ENCODE assay signal across 25 mouse cellular contexts in genomic region chr11:95352686-95353085, GRCm38 (mm10). TPM values are rescaled to one million over a fixed set of nuclear protein-coding genes. Genes with fewer than 3 reads are reported as not detected.
DNase-seq lines count a peak whose midpoint lies in the region; ATAC-seq and TF ChIP-seq lines count a peak whose summit lies in the region.
"Had no signal": no experiment of that assay in that cellular context is flagged by ENCODE, and none has a peak within 500 bp of the region (broad histone marks: within the 10 kb centered on the region; RNA-seq: fewer than 3 reads in every experiment).

No protein-coding gene starts in this region.

- peak; percentile 52 for DNase-seq in CD4-positive, CD25-positive, alpha-beta regulatory T cell, adult 2 months (ENCODE audit: low read depth, low spot score)
- no peak for DNase-seq in liver
- peak; percentile 40 for DNase-seq in thymus, postnatal 0 days (ENCODE audit: low spot score)
- no peak for DNase-seq in thymus, postnatal 25 days
- no peak for DNase-seq in liver, postnatal 0 days
- DNase-seq in left cerebral cortex, postnatal 14 days (ENCODE audit: low spot score in 2 of 2) = no peak
- DNase-seq: adrenal gland, postnatal 36 days; cerebellum, adult 11 months; cerebellum, adult 9-11 months; gastrocnemius, postnatal 36 days; kidney, adult 9 months; kidney, postnatal 25 days; lung, embryonic 14.5 days; lung, postnatal 4 days; midbrain, embryonic 14.5 days had no signal

- 75% methylated on average over 2 of the region's 2 CpGs for WGBS in liver, embryonic 12.5 days (ENCODE audit: insufficient replicate concordance)
- 75% methylated on average over 2 of the region's 2 CpGs for WGBS in liver, postnatal 0 days (ENCODE audit: insufficient replicate concordance)

- H3K4me3 ChIP-seq in liver, embryonic 12.5 days = no peak overlapping the region
- no peak overlapping the region for H3K4me3 ChIP-seq in liver, postnatal 0 days (ENCODE audit: low read depth, low read length)
- H3K4me3 ChIP-seq: embryonic facial prominence, embryonic 12.5 days; forebrain, embryonic 13.5 days; hindbrain, embryonic 15.5 days; limb, embryonic 13.5 days; myocyte; neural tube, embryonic 15.5 days had no signal

- H3K27me3 ChIP-seq in liver, embryonic 12.5 days (replicated peaks) = no peaks in the 10 kb centered on the region
- H3K27me3 ChIP-seq in liver, postnatal 0 days (ENCODE audit: insufficient read depth, low read length) = no peaks in the 10 kb centered on the region
- H3K27me3 ChIP-seq: embryonic facial prominence, embryonic 12.5 days; forebrain, embryonic 13.5 days; hindbrain, embryonic 15.5 days; limb, embryonic 13.5 days; neural tube, embryonic 15.5 days; Patski had no signal

- no peaks in the 10 kb centered on the region for H3K9me3 ChIP-seq in liver, embryonic 12.5 days (replicated peaks)
- H3K9me3 ChIP-seq in liver, postnatal 0 days (ENCODE audit: low read length) = no peaks in the 10 kb centered on the region
- H3K9me3 ChIP-seq: embryonic facial prominence, embryonic 12.5 days; forebrain, embryonic 13.5 days; hindbrain, embryonic 15.5 days; limb, embryonic 13.5 days; neural tube, embryonic 15.5 days had no signal

- intact Hi-C loops in left cerebral cortex, postnatal 14 days (cut with DNase I) = no loop called here

- TF ChIP-seq CTCF in liver, postnatal 0 days (IDR thresholded peaks at IDR 0.05; ENCODE audit: low read depth) = no peak

- peak overlapping the region; percentile 75 for H3K27ac ChIP-seq in liver, embryonic 12.5 days
- H3K27ac ChIP-seq in liver, postnatal 0 days (ENCODE audit: low read depth) = peak overlapping the region; percentile 88
- H3K27ac ChIP-seq: embryonic facial prominence, embryonic 12.5 days; forebrain, embryonic 13.5 days; hindbrain, embryonic 15.5 days; limb, embryonic 13.5 days; neural tube, embryonic 15.5 days; stomach, postnatal 0 days had no signal

- no peak for TF ChIP-seq EP300 in liver, postnatal 0 days (IDR thresholded peaks at IDR 0.05; ENCODE audit: low read depth)

- no peak for ATAC-seq in CD4-positive, CD25-positive, alpha-beta regulatory T cell, adult 4 months
- ATAC-seq in liver, embryonic 12.5 days = no peak
- ATAC-seq in liver, postnatal 0 days = no peak
- ATAC-seq: forebrain, embryonic 13.5 days; Patski had no signal

- peaks cover 97% of the 10 kb centered on the region for H3K36me3 ChIP-seq in liver, embryonic 12.5 days
- H3K36me3 ChIP-seq in liver, postnatal 0 days (replicated peaks; ENCODE audit: insufficient read depth, low read length) = peaks cover 50% of the 10 kb centered on the region
- H3K36me3 ChIP-seq: hindbrain, embryonic 15.5 days; neural tube, embryonic 15.5 days had no signal

- peaks cover 96% of the 10 kb centered on the region for H3K4me1 ChIP-seq in liver, embryonic 12.5 days
- H3K4me1 ChIP-seq in liver, postnatal 0 days (ENCODE audit: insufficient read depth) = peaks cover 56% of the 10 kb centered on the region

- peak overlapping the region; percentile 13; the same call in 1 of the 2 replicates for H3K4me2 ChIP-seq in liver, embryonic 12.5 days
- no peak overlapping the region for H3K4me2 ChIP-seq in liver, postnatal 0 days (ENCODE audit: low read depth, low read length)
- H3K4me2 ChIP-seq: embryonic facial prominence, embryonic 12.5 days; forebrain, embryonic 13.5 days; hindbrain, embryonic 15.5 days; limb, embryonic 13.5 days; lung, embryonic 14.5 days; neural tube, embryonic 15.5 days had no signal

- H3K9ac ChIP-seq in liver, embryonic 12.5 days = no peak overlapping the region
- H3K9ac ChIP-seq in liver, postnatal 0 days (replicated peaks) = 0 out of 2 replicates have a peak overlapping the region, but pooled peaks have one; percentile 10
- H3K9ac ChIP-seq: embryonic facial prominence, embryonic 12.5 days; forebrain, embryonic 13.5 days; hindbrain, embryonic 15.5 days; limb, embryonic 13.5 days; lung, embryonic 14.5 days; neural tube, embryonic 15.5 days had no signal

RNA-seq across cellular contexts. Expression of gene Fam117a, which starts 15.9 kb away (rescaled TPM):
- 10 to 100 TPM; 21.1 to 26.9 TPM for polyA plus RNA-seq in CD4-positive, CD25-positive, alpha-beta regulatory T cell, adult 4 months (2017; shearing (Covaris generic))
- 59.0 and 62.7 TPM in 2 replicates for polyA plus RNA-seq in liver, embryonic 12.5 days (2016; fragmentation: Nextera tagmentation; extraction: Ambion mirVana)
- 24.2 and 27.3 TPM in 2 replicates for polyA plus RNA-seq in thymus, postnatal 0 days (2015; fragmentation: Nextera tagmentation; extraction: Ambion mirVana)
- 60.1 and 61.8 TPM in 2 replicates for polyA plus RNA-seq in liver, postnatal 0 days (2015; fragmentation: Nextera tagmentation; extraction: Ambion mirVana)
- 1 to 10 TPM; 2.1 to 4.0 TPM for total RNA-seq in left cerebral cortex, postnatal 14 days (2021)

RNA-seq across cellular contexts. Expression of gene Slc35b1, which starts 31.8 kb away (rescaled TPM):
- 10 to 100 TPM; 53.8 to 61.1 TPM for polyA plus RNA-seq in CD4-positive, CD25-positive, alpha-beta regulatory T cell, adult 4 months (2017; shearing (Covaris generic))
- polyA plus RNA-seq in liver, embryonic 12.5 days (2016; fragmentation: Nextera tagmentation; extraction: Ambion mirVana) = 58.2 and 61.3 TPM in 2 replicates
- polyA plus RNA-seq in thymus, postnatal 0 days (2015; fragmentation: Nextera tagmentation; extraction: Ambion mirVana) = 93.1 and 95.3 TPM in 2 replicates
- polyA plus RNA-seq in liver, postnatal 0 days (2015; fragmentation: Nextera tagmentation; extraction: Ambion mirVana) = 38.4 and 40.1 TPM in 2 replicates
- total RNA-seq in left cerebral cortex, postnatal 14 days (2021) = 10 to 100 TPM; 72.8 to 78.9 TPM

RNA-seq across cellular contexts. Expression of gene Kat7, which starts 42.6 kb away (rescaled TPM):
- polyA plus RNA-seq in CD4-positive, CD25-positive, alpha-beta regulatory T cell, adult 4 months (2017; shearing (Covaris generic)) = 10 to 100 TPM; 44.9 to 65.7 TPM
- polyA plus RNA-seq in liver, embryonic 12.5 days (2016; fragmentation: Nextera tagmentation; extraction: Ambion mirVana) = 48.1 and 49.5 TPM in 2 replicates
- 56.8 and 57.9 TPM in 2 replicates for polyA plus RNA-seq in thymus, postnatal 0 days (2015; fragmentation: Nextera tagmentation; extraction: Ambion mirVana)
- polyA plus RNA-seq in liver, postnatal 0 days (2015; fragmentation: Nextera tagmentation; extraction: Ambion mirVana) = 16.8 and 19.4 TPM in 2 replicates
- total RNA-seq in left cerebral cortex, postnatal 14 days (2021) = 10 to 100 TPM; 63.3 to 66.2 TPM

Comparison
In these comparisons a context has a peak if more than half of its experiments do, and no peak if none do; other contexts are left out.
1. DNase-seq: peak in CD4-positive, CD25-positive, alpha-beta regulatory T cell, adult 2 months (single experiment) and thymus, postnatal 0 days (single experiment); none in liver (single experiment), thymus, postnatal 25 days (single experiment), liver, postnatal 0 days (single experiment) and left cerebral cortex, postnatal 14 days (0 of 2).